Mouse (Mus musculus): ENCODE measurements around the gene Ankrd11. TPM values are rescaled to one million over a fixed set of nuclear protein-coding genes. Genes with fewer than 3 reads are reported as not detected.
A peak's percentile ranks its signal among the peaks of the same experiment; 100 is the strongest.

Gene Ankrd11
- polyA plus RNA-seq, 1 experiment from 2014 or later: 55.0 TPM

GRCm38 (mm10) chr8:123005805-123006204, 36.3 kb downstream of the Ankrd11 start:
- Histone ChIP-seq H3K4me2 (ENCODE audit: low read depth, low read length) (no peak overlapping the region), H3K9ac (ENCODE audit: low read depth, low read length) (no peak overlapping the region), H3K4me1 (ENCODE audit: control insufficient read depth, insufficient read depth, low read length) (peaks cover 49% of the 10 kb centered on the region), H3K4me3 (ENCODE audit: low read depth, low read length) (no peak overlapping the region), H3K27me3 (replicated peaks; ENCODE audit: control insufficient read depth, insufficient read depth, low read length) (no peaks in the 10 kb centered on the region), H3K36me3 (ENCODE audit: control insufficient read depth, insufficient read depth, low read length) (no peaks in the 10 kb centered on the region), H3K9me3 (ENCODE audit: control insufficient read depth, low read length) (no peaks in the 10 kb centered on the region), H3K27ac (replicated peaks; ENCODE audit: low read depth, low read length) (no peak overlapping the region)
- WGBS: 70% methylated on average over 5 of the region's 5 CpGs
- DNase-seq (ENCODE audit: low spot score) (no peak), ATAC-seq (ENCODE audit: low read depth) (no peak)

GRCm38 (mm10) chr8:123005328-123005727, 36.7 kb downstream of the Ankrd11 start:
- no peak for ATAC-seq (ENCODE audit: low read depth)
- H3K4me3 ChIP-seq (ENCODE audit: low read depth, low read length): no peak overlapping the region
- no peaks in the 10 kb centered on the region for H3K27me3 ChIP-seq (replicated peaks; ENCODE audit: control insufficient read depth, insufficient read depth, low read length)
- H3K4me2 ChIP-seq (ENCODE audit: low read depth, low read length): no peak overlapping the region
- no peaks in the 10 kb centered on the region for H3K9me3 ChIP-seq (ENCODE audit: control insufficient read depth, low read length)
- no peak overlapping the region for H3K9ac ChIP-seq (ENCODE audit: low read depth, low read length)
- 54% methylated on average over 3 of the region's 3 CpGs for WGBS
- H3K4me1 ChIP-seq (ENCODE audit: control insufficient read depth, insufficient read depth, low read length): peaks cover 49% of the 10 kb centered on the region
- DNase-seq (ENCODE audit: low spot score): no peak
- H3K36me3 ChIP-seq (ENCODE audit: control insufficient read depth, insufficient read depth, low read length): no peaks in the 10 kb centered on the region
- H3K27ac ChIP-seq (replicated peaks; ENCODE audit: low read depth, low read length): no peak overlapping the region

GRCm38 (mm10) chr8:123004033-123004922, 37.8 kb downstream of the Ankrd11 start:
- Histone ChIP-seq H3K27me3 (replicated peaks; ENCODE audit: control insufficient read depth, insufficient read depth, low read length) (no peaks in the 10 kb centered on the region), H3K27ac (replicated peaks; ENCODE audit: low read depth, low read length) (0 out of 2 replicates have a peak overlapping the region, but pooled peaks have one; percentile 33), H3K9me3 (ENCODE audit: control insufficient read depth, low read length) (no peaks in the 10 kb centered on the region), H3K36me3 (ENCODE audit: control insufficient read depth, insufficient read depth, low read length) (no peaks in the 10 kb centered on the region), H3K4me1 (ENCODE audit: control insufficient read depth, insufficient read depth, low read length) (peaks cover 49% of the 10 kb centered on the region), H3K9ac (ENCODE audit: low read depth, low read length) (no peak overlapping the region), H3K4me2 (ENCODE audit: low read depth, low read length) (no peak overlapping the region), H3K4me3 (ENCODE audit: low read depth, low read length) (no peak overlapping the region)
- ATAC-seq (ENCODE audit: low read depth) (peak; percentile 73), DNase-seq (ENCODE audit: low spot score) (peak; percentile 74)
- WGBS: 53% methylated on average over 14 of the region's 14 CpGs

- Histone ChIP-seq H3K9ac (ENCODE audit: low read depth, low read length) (no peak overlapping the region), H3K36me3 (ENCODE audit: control insufficient read depth, insufficient read depth, low read length) (no peaks in the 10 kb centered on the region), H3K27me3 (replicated peaks; ENCODE audit: control insufficient read depth, insufficient read depth, low read length) (no peaks in the 10 kb centered on the region), H3K4me2 (ENCODE audit: low read depth, low read length) (no peak overlapping the region), H3K27ac (replicated peaks; ENCODE audit: low read depth, low read length) (no peak overlapping the region), H3K4me1 (ENCODE audit: control insufficient read depth, insufficient read depth, low read length) (peaks cover 23% of the 10 kb centered on the region), H3K9me3 (ENCODE audit: control insufficient read depth, low read length) (no peaks in the 10 kb centered on the region), H3K4me3 (ENCODE audit: low read depth, low read length) (no peak overlapping the region)
- WGBS: 53% methylated on average over 2 of the region's 2 CpGs
- no peak for ATAC-seq (ENCODE audit: low read depth)
- no peak for DNase-seq (ENCODE audit: low spot score)
These were observed 41.8 kb downstream of the Ankrd11 start for GRCm38 (mm10) chr8:123000311-123000710.

GRCm38 (mm10) chr8:122997963-122998362, 44.1 kb downstream of the Ankrd11 start:
- no peak overlapping the region for H3K4me3 ChIP-seq (ENCODE audit: low read depth, low read length)
- ATAC-seq (ENCODE audit: low read depth) (no peak), DNase-seq (ENCODE audit: low spot score) (no peak)
- H3K4me2 ChIP-seq (ENCODE audit: low read depth, low read length): no peak overlapping the region
- H3K36me3 ChIP-seq (ENCODE audit: control insufficient read depth, insufficient read depth, low read length): no peaks in the 10 kb centered on the region
- H3K9me3 ChIP-seq (ENCODE audit: control insufficient read depth, low read length): no peaks in the 10 kb centered on the region
- no peak overlapping the region for H3K9ac ChIP-seq (ENCODE audit: low read depth, low read length)
- 70% methylated on average over 4 of the region's 4 CpGs for WGBS
- no peak overlapping the region for H3K27ac ChIP-seq (replicated peaks; ENCODE audit: low read depth, low read length)
- H3K27me3 ChIP-seq (replicated peaks; ENCODE audit: control insufficient read depth, insufficient read depth, low read length): no peaks in the 10 kb centered on the region
- peaks cover 12% of the 10 kb centered on the region; the same call in 1 of the 2 replicates for H3K4me1 ChIP-seq (ENCODE audit: control insufficient read depth, insufficient read depth, low read length)

GRCm38 (mm10) chr8:122993740-122994139, 48.3 kb downstream of the Ankrd11 start:
- Histone ChIP-seq H3K4me2 (ENCODE audit: low read depth, low read length) (no peak overlapping the region), H3K27ac (replicated peaks; ENCODE audit: low read depth, low read length) (no peak overlapping the region), H3K36me3 (ENCODE audit: control insufficient read depth, insufficient read depth, low read length) (no peaks in the 10 kb centered on the region), H3K4me1 (ENCODE audit: control insufficient read depth, insufficient read depth, low read length) (0 out of 2 replicates have a peak, but pooled peaks cover 5% of the 10 kb centered on the region), H3K9ac (ENCODE audit: low read depth, low read length) (no peak overlapping the region), H3K9me3 (ENCODE audit: control insufficient read depth, low read length) (no peaks in the 10 kb centered on the region), H3K4me3 (ENCODE audit: low read depth, low read length) (no peak overlapping the region), H3K27me3 (replicated peaks; ENCODE audit: control insufficient read depth, insufficient read depth, low read length) (no peaks in the 10 kb centered on the region)
- WGBS: 72% methylated on average over 5 of the region's 5 CpGs
- ATAC-seq (ENCODE audit: low read depth): no peak
- DNase-seq (ENCODE audit: low spot score): no peak

- no peak for DNase-seq (ENCODE audit: low spot score)
- no peak overlapping the region for H3K27ac ChIP-seq (replicated peaks; ENCODE audit: low read depth, low read length)
- H3K36me3 ChIP-seq (ENCODE audit: control insufficient read depth, insufficient read depth, low read length): no peaks in the 10 kb centered on the region
- H3K9ac ChIP-seq (ENCODE audit: low read depth, low read length): no peak overlapping the region
- ATAC-seq (ENCODE audit: low read depth): no peak
- H3K27me3 ChIP-seq (replicated peaks; ENCODE audit: control insufficient read depth, insufficient read depth, low read length): no peaks in the 10 kb centered on the region
- H3K9me3 ChIP-seq (ENCODE audit: control insufficient read depth, low read length): no peaks in the 10 kb centered on the region
- H3K4me2 ChIP-seq (ENCODE audit: low read depth, low read length): no peak overlapping the region
- no peak overlapping the region for H3K4me3 ChIP-seq (ENCODE audit: low read depth, low read length)
- H3K4me1 ChIP-seq (ENCODE audit: control insufficient read depth, insufficient read depth, low read length): peaks cover 6% of the 10 kb centered on the region; the same call in 1 of the 2 replicates
- 72% methylated on average over 3 of the region's 3 CpGs for WGBS
These were observed 49.0 kb downstream of the Ankrd11 start for GRCm38 (mm10) chr8:122993031-122993430.

GRCm38 (mm10) chr8:122992296-122992695, 49.8 kb downstream of the Ankrd11 start:
- no peak for DNase-seq (ENCODE audit: low spot score)
- H3K4me3 ChIP-seq (ENCODE audit: low read depth, low read length): no peak overlapping the region
- H3K36me3 ChIP-seq (ENCODE audit: control insufficient read depth, insufficient read depth, low read length): no peaks in the 10 kb centered on the region
- no peak overlapping the region for H3K27ac ChIP-seq (replicated peaks; ENCODE audit: low read depth, low read length)
- 48% methylated on average over 2 of the region's 2 CpGs for WGBS
- H3K4me2 ChIP-seq (ENCODE audit: low read depth, low read length): no peak overlapping the region
- peaks cover 8% of the 10 kb centered on the region; the same call in 1 of the 2 replicates for H3K4me1 ChIP-seq (ENCODE audit: control insufficient read depth, insufficient read depth, low read length)
- no peak overlapping the region for H3K9ac ChIP-seq (ENCODE audit: low read depth, low read length)
- no peak for ATAC-seq (ENCODE audit: low read depth)
- no peaks in the 10 kb centered on the region for H3K27me3 ChIP-seq (replicated peaks; ENCODE audit: control insufficient read depth, insufficient read depth, low read length)
- H3K9me3 ChIP-seq (ENCODE audit: control insufficient read depth, low read length): no peaks in the 10 kb centered on the region

- no peak overlapping the region for H3K9ac ChIP-seq (ENCODE audit: low read depth, low read length)
- H3K4me3 ChIP-seq (ENCODE audit: low read depth, low read length): no peak overlapping the region
- no peaks in the 10 kb centered on the region for H3K9me3 ChIP-seq (ENCODE audit: control insufficient read depth, low read length)
- ATAC-seq (ENCODE audit: low read depth) (no peak), DNase-seq (ENCODE audit: low spot score) (no peak)
- no peak overlapping the region for H3K4me2 ChIP-seq (ENCODE audit: low read depth, low read length)
- H3K27me3 ChIP-seq (replicated peaks; ENCODE audit: control insufficient read depth, insufficient read depth, low read length): no peaks in the 10 kb centered on the region
- peaks cover 8% of the 10 kb centered on the region; the same call in 1 of the 2 replicates for H3K4me1 ChIP-seq (ENCODE audit: control insufficient read depth, insufficient read depth, low read length)
- WGBS: 88% methylated on average over 5 of the region's 5 CpGs
- no peak overlapping the region for H3K27ac ChIP-seq (replicated peaks; ENCODE audit: low read depth, low read length)
- no peaks in the 10 kb centered on the region for H3K36me3 ChIP-seq (ENCODE audit: control insufficient read depth, insufficient read depth, low read length)
These were observed 50.7 kb downstream of the Ankrd11 start for GRCm38 (mm10) chr8:122991368-122991767.

Measured in embryonic facial prominence, embryonic 14.5 days (tissue).